Mouse (Mus musculus) lung, adult 2 months (tissue): ENCODE data around the gene Cox5b.

Source experiments
- CTCF ChIP-seq: fragments of 200-500 bp; IDR thresholded peaks from 2 replicates; pipeline ENCODE4 v1.5.1; 2011; ENCODE audit warnings: mild to moderate bottlenecking, low read length, control low read depth; ENCODE audit not compliant: insufficient read depth
- POLR2A ChIP-seq: fragments of 200-500 bp; IDR thresholded peaks from 2 replicates; pipeline ENCODE4 v1.6.1; 2011; ENCODE audit warnings: low read depth, mild to moderate bottlenecking, control low read depth, low read length, borderline replicate concordance; ENCODE audit errors: extremely low read depth

DNA sequence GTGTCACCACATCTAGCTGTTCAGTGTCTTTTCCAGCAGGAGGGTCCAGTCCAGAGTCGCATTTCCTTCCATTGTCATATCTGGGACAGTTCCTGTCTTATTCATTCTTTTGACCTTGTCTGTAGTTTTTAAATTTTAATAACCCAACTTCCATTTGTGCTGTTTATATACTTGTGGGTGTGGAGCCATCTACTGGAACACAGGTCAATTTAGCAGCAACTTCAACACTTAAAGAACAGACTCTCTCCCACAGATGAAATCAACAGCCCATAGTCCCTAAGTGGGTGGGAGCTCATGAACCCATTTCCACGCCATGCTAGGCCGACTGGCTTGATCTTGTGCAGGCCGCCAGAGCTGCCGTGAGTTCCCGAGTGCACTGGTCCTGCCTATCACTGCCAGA lies 5.2 kb downstream of the Cox5b start:
- TF ChIP-seq CTCF (no peak), POLR2A (no peak)
